Mouse (Mus musculus) adrenal gland, postnatal 4 days (tissue): ENCODE measurements around the gene Napb. TPM values are rescaled to one million over a fixed set of nuclear protein-coding genes. Genes with fewer than 3 reads are reported as not detected.
A peak's percentile ranks its signal among the peaks of the same experiment; 100 is the strongest.
"Not testable (repeated sequence)": the region's sequence is repeated elsewhere in the genome, so short reads cannot be mapped to it uniquely, and the experiment has no call there.

Experiments used
- DNase-seq, 2 experiments: peaks; one replicate each; pipeline ENCODE4 v3.0.0; 2021 to 2022; ENCODE audit warnings: low spot score in 2 of 2, mixed read lengths in 2 of 2
- long read RNA-seq, 2 experiments: library from polyadenylated mRNA; stranded (forward); transcript quantifications; one replicate each; pipeline ENCODE4 v2.0.0; 2021
- total RNA-seq, 2 experiments: library from RNA; stranded (reverse); gene quantifications; 2 replicates each; pipeline ENCODE4 v1.2.3; 2021

Gene Napb
- total RNA-seq, result 10 to 100 TPM; 12.4 to 14.0 TPM
- long read RNA-seq, experiment 1, full-length matches to known transcripts, result 1 of 2 reads
- long read RNA-seq, experiment 1, partial matches to known transcripts, result 0 of 2 reads
- long read RNA-seq, experiment 1, other reads (novel, unspliced or antisense), result 1 of 2 reads
- long read RNA-seq, experiment 2, full-length matches to known transcripts, result 9 of 15 reads
- long read RNA-seq, experiment 2, partial matches to known transcripts, result 2 of 15 reads
- long read RNA-seq, experiment 2, other reads (novel, unspliced or antisense), result 4 of 15 reads

DNA sequence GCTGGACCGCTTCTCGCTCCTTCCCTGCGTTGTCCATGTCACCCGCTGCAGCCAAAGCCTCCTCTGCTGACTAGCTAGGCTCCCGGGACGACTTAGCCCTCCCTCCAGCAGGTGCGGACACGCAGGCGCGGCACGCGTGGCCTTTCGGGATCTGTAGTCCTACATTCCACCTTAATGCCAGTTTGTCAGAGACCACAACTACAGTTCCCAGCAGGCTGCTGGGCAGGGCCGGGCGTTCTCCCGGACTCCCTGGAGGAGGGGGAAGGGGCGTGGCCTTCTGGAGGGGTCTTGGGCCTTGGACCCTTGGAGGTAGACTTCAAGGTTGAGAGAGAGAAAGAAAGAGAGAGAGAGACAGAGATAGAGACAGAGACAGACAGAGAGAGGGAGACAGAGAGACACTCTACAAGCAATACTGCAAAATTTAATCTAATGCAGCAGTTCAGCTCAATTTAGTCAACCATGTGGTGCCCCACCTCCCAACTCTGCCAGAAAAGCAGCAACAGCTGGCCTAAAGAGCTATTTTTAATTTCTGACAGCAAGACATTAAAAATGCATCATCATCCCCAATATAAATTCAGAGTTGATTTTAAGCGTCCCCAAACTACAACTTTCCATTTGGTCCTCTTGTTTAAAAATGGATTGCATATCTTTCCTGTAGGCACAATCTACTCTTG lies at the start of gene Napb:
TSS of gene Napb (minus strand) at position 141 of the 674 bp plus-strand sequence.
- peak; percentile 77 to 89 for DNase-seq

DNA sequence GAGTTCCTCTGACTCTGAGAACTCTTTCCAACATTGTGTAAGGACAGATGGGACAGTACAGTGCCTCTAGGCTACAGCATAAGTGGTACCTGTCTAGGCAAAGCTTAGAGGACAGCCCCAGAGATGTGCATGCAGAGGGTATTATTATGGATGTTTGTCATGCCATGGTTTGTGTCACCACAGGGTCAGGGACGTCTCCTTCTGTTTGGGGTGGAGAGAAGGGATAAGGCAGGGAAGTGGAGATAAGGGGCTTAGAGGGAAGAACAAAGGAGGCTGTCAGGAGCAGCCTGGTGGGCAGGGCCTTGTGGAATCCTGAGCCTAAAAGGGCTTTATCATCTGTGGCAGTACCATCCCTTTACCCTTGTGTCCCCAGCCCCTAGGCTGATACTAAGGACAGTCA lies 49.4 kb upstream of the Napb start, which contains the start of gene 8030411F24Rik:
TSS of gene 8030411F24Rik (plus strand) at position 301 of the 400 bp plus-strand sequence.
- DNase-seq, result no peak

DNA sequence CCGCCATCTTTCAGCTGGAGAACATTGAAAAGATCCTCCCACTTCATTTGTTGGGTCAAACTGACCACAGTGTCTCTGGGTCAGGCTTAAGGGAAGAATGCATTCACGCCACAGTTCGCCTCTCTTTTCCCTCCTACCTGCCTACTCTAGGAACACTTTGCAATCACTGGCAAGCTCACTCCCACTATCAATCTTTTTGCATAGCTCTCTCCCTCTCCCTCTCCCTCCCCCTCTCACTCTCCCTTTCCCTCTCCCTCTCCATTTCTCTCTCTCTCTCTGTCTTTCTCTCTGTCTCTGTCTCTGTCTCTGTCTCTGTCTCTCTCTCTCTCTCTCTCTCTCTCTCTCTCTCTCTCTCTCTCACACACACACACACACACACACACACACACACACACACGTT lies 39.1 kb upstream of the Napb start, which contains the start of gene Cst11:
TSS of gene Cst11 (minus strand) at position 101 of the 400 bp plus-strand sequence.
- not testable (repeated sequence) for DNase-seq

DNA sequence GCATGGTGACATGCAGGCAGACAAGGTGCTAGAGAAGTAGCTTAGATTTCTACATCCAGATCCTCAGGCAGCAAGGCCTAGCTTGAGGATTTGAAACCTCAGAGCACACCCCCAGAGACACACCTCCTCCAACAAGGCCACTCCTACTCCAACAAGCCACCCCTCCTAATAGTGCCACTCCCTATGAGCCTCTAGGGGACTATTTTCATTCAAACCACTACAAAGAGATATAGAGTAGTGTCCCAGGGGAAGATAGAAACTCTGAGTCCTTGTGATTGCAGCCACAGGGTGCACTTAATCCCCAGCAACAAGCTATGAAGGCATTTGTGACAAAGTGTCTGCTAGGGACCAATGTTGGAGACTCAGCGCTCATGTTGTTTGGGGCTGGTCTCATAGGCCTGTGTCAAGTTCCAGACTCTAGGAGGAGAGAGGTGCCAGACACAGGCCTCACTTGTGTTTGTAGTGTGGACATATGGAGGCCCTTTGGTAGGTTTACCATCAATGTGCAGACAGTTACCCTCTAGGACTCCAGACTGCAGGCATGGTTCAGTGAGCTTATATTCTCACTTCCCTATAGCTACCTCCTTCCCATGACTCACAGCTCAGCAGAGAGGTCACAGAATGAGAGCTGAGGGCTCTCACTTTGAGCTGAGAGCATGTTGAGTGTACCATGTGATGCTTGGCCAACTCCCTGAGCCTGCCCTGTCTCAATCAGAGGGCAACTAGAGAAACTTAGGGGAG lies 31.6 kb upstream of the Napb start:
- no peak for DNase-seq

DNA sequence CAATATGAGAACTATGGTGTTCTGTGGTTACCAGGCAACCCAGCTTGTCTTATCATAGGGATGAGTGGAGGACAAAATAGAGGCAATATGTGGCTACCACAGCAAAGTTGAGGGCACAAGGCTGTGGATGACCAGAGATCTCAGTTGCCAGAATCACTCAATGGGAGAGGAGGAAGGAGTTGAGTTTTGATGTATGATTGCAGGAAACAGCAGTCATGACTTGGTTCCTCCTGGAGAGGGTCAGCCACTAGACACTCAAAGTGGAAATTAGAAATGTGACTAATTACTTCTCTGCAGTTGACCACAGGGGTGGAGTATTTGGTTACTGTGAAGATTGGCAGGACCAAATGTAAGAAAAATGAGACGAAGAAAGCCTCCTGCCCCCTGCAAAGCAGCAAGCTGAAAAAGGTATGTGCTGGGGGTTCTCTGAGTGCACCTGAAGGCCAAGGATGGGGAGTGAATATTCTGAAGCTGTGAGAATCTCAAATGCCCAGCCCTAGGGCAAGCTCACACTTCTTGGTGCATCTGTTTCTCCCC lies 22.1 kb upstream of the Napb start:
- no peak for DNase-seq

DNA sequence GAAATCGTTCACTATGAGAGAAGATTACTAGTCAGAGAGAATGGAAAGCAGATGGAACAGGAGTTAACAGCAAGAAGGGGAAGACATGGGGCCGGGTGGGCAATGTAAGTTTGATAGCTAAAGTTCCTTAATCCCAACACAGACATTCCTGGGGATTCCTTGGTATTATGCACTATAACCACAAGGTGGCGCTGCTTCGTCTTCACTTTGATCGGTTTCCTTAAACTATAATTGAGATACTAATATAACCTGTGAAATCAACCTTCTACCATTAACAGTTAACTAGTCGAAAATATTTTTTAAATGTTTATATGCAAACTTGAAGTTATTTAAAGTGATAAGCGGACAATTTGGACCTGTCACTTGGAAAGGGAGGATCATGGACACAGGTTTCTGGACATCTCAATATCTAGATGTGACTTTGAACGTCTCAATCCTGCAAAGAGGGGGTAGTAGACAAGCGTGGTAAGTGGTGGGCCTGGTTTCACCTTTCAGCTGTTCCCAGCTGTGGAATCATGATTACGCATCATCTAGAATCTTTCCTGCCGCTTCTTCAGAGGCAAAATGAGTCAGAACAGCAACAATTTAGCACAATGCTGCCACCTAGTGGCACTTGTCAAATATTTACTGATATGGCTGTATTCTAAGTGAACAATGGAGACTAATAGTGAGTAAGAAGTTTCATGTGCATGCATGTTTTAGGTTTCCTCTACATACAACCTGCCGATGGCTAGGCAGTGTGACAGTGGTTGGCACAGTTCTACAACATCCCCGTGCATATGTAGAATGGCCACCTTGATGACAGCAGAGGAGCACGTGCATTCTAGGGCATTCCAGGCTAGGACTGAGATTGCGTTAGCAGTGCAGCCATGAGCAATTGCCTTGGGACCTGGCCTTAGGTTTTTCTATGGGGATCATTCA lies 19.9 kb upstream of the Napb start:
- DNase-seq, result peak in 1 of 2 experiments; percentile 42

DNA sequence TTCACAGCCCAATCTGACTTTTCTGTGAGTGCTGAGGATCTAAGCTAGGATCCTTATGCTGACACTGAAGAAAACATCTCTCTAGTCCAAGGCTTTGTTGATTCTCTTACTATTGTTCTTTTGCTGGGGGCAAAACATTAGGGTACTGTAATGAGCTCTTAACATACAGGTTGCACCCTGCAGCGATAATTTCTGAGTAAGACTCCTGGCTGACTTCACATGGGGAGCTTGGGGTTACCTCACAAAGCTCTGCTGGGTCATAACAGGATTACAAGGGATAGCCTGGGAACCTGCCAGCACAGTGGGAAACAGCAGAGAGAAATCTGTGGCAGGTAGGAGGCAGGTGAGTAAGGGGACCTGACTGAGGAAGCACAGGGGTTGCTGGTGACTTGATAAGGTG lies 17.8 kb upstream of the Napb start, which contains the start of gene Cstl1:
TSS of gene Cstl1 (plus strand) at position 301 of the 400 bp plus-strand sequence.
- no peak for DNase-seq

DNA sequence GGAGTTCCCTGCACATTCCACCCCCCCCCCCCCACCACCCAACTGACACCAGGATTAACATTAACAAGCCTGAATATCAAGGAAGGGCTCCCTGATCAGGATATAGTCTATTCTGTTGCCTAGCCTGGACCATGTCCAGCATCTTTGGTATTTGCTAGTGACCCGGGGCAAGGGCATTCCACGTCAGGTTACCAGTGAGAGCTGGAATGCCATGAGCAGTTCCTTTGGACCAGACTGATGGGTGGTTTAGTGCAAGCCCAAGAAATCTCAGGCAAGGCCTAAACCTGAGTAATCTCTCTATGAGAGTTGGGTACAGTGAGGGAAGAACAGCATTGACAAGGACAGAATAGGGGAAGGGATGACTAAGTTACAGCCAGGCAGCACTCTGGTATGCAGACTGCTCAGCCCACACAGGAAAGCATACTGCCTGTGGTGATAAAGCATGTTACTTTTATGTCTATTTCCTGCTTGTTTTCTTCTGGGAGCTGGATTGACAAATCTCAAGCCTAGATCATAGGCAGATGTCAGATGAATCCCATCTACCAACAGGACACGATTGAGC lies 11.7 kb upstream of the Napb start:
- no peak for DNase-seq

DNA sequence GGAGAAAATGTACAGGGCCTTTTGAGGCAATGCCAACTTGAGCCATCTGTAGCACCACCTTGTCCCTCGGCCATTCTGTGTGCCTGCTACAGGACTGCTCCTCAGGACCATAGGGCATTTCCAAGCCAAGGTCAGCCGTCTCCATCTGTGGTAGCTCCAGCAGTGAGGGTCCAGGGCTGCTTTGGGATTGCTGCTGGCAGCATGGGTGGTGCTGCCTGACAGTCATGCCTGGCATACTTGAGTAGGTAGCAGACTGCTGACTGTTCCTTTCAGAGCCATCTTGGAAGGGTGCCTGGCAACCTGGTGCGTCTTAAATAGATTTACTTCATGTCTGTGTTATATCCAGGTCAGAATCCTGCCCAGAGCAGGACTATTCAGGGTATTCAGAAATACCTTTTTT lies 10.7 kb upstream of the Napb start:
- no peak for DNase-seq

DNA sequence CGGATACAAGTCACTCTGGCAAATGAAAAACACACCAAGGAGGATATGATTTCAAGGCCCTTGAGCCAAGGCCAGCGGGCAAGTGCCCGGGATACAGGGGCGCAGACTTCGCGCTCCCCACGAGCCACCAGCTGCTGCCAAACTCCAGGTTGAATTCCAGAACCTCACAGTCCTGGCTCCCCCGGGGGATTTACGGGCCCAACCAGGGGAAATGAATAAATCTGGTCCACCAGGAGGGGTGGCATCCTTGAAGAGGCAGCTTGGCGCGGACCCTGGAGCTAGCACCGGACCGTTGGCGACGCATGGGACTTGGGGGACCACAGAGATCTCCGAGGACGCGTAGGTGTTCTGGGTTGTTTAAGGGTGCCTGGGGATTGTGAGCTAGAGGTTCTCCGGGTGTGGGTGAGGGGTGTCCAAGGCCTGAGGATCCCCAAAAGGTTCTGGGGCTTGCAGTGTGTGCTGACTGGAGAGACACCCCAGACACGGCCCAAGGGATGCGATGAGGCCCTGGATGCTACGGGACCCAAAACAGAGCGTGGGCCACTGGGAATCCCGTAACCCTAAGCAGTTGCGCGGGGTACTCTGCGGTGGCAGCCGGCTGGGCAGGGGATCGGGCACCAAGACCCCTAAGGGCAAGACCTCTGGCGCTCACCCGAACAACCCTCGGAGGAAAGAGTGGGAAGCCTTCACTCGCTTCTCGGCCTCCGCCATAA lies 497 bp downstream of the Napb start:
- DNase-seq, result no peak

DNA sequence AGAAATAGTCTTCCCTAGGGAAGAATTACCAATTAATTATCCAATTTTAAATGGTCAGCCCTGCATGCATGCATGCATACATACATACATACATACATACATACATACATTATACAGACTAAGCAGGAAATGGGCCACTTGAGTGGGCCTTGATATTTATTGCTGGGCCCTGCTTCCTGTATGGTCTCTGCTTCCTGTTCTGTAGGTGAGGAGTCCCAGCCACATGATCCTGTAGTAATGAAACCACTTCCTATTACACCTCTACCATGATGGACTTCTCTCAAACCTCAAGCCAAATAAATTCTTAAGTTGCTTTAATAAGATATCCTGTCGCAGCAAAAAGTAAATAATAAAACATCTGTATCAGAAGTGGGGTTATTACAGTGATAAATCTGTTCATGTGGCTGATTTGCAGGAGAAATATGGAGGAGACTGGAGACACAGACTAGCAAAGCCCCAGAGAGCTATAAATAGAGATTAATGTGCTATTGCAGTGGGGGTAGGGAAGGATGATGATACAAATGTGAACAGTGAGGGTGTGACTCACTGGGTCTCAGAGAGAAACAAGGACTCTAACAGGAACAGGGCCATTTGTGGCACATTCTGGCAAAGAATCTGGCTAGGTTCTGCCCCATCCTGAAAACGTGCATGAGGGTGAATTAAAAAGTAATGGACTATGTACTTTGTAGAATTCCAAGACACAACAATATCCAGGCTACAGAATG lies 12.8 kb downstream of the Napb start:
- DNase-seq, result no peak

DNA sequence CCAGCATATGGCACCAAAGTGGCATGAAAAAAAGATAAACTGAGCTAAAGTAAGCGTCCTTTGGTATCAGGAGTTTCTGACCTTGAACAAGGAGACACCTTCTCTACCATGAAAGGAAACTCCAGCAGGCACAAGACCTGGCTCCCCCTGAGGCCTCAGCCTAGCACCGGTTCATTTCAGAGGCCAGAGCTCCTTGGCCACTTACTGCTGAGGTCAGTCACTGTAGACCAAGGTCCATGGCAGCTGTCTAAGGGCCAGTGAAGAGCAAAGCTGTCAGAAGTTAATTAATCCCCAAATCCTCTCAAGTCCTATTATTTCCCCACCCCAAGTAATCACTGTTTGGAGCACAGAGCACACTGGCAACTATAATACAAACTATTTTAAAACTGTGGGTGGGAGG lies 15.2 kb downstream of the Napb start:
- DNase-seq, result no peak

DNA sequence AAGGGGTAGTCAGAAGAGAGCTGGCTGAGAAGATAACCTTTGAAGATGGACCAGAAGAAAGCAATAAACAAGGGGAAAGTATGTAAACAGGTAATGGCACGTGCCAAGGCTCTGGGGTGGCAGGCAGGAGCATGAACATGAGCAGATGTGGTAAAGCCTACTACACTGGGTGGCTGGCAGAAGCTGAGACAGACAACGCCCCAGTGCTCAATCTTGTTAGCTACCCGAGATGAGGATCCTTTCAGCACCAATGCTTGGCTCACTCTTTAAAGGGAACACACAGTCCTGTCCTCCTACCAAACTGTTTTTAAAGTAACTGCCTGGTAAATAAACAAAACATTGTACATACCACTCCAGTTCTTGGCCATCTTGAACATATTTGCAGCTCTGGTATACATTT lies 19.9 kb downstream of the Napb start:
- DNase-seq, result no peak

DNA sequence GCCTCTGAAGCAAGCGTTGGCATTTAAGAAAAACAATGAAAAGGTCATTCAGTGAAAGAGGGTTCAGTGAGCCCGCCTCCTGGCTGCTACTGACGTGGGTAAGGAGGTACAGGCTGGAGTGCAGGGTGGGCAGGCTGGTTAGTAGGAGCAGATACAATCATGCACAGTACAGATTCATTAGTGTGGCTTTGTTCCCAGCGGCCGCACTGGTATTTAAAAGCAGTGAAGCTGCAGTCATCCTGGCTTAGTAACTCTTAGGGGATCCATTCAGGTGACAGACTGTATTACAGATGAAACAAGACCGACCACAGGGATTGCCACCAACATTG lies 25.1 kb downstream of the Napb start:
- no peak for DNase-seq

DNA sequence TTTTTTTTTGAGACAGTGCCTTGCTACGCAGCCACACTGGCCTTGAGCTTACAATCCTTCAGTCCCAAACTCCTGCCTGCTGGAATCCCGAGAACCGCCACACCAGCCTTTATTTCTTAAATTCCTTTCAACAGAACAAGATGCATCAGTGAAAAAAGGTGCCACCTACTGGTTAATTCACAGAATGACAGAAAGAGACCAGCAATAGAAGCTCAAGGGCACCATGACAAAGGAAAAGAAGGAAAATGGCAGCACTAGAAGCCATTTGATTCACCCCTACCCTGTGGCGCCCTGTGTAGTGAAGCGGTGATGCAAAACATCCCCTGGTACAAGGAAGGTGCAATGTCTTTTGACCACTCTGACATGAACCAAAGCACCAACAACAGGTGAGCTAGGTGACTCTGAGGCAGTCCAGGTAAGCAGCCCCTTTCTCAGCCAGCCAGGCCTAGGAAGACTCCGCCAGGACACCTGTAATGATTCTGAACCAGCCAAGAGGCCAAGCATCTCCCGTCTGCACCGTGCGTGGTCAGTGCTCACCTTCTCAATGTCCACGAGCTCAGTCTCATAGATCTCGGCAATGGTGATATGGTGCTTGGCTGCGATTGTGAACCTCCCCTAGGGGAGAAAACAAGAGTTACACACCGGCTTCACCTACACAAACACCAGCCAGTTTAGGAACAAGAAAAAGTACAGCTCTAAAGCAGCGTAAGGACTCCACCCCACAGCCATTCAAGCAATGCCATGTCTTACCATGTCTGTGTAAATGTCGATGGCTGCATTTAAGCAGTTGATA lies 25.7 kb downstream of the Napb start:
- DNase-seq, result no peak

DNA sequence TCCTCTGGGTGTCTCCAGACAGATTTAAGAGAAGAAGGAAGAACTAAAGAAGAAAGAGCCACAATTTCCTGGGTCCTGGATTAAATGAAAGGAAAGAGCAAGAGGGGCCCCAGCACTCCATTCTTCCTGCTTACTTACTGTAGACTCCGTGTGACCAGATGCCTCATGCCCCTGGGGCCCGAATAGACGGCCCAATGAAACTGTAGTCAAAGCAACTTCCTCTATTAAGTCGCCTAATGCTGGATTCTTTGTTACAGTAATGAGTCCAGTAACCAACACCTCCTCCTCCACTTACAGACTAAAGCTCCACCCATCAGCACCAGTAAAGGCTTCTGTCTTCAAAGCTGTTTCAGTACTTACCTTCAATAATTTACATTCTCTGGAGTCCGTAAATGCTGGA lies 33.7 kb downstream of the Napb start:
- DNase-seq, result no peak

DNA sequence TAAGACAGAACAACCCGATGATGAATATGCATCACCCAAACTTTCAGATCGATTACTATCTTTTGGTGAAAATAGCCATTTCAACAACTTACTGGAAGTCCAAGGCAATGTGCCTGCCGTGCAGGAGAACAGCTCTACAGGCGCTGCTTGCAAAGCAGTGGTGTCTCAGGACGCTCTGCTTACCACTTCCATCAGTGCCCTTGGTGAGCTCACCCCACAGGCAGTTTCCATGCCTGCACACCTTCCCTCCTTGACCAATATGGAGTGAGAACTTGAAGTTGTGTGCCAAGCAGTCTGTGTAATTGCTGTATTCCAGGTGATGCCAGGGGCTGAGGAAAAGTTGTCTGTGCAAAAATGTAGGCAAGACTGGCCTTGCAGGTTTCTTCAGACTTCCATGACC lies 41.5 kb downstream of the Napb start:
- DNase-seq, result no peak

DNA sequence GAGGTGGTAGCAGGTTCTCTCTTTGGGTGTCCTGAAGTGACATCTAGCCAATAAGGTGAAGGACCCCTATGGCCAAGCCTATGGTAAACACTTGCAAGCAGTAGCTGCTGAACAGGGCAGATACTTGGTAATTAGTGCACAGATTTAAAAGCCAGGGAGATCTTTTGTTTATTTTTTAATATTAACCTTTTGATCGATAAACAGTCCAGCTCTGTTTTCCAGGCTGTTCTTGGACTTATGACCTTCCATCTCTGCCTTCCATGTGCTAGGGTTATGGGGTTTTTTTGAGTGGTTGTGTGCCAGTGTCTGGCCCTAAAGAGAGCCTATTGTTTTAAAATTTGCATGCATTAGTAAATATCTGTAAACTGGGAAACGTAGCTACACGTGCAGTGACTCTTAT lies 42.0 kb downstream of the Napb start:
- DNase-seq, result no peak
